Mouse (Mus musculus) olfactory bulb, adult 2 months (tissue): Measurements from ENCODE around the gene Olfr13. TPM values are rescaled to one million over a fixed set of nuclear protein-coding genes. Genes with fewer than 3 reads are reported as not detected.
"Not testable (repeated sequence)": the region's sequence is repeated elsewhere in the genome, so short reads cannot be mapped to it uniquely, and the experiment has no call there.

Experiments
- H3K27ac ChIP-seq: fragments of 200-500 bp; 2 replicates; pipeline ENCODE4 v1.5.1; 2012; ENCODE audit warnings: low read depth, low read length; ENCODE audit not compliant: insufficient read depth
- H3K4me1 ChIP-seq: fragments of 200-500 bp; 2 replicates; pipeline ENCODE4 v1.6.1; 2012; ENCODE audit warnings: low read length; ENCODE audit not compliant: control insufficient read depth, insufficient read depth
- H3K4me3 ChIP-seq: fragments of 200-500 bp; 2 replicates; pipeline ENCODE4 v1.5.1; 2012; ENCODE audit warnings: mild to moderate bottlenecking, low read depth, low read length, moderate library complexity; ENCODE audit not compliant: insufficient read depth
- CTCF ChIP-seq: fragments of 200-500 bp; IDR thresholded peaks from 2 replicates; pipeline ENCODE4 v1.5.1; 2012; ENCODE audit warnings: low read depth, mild to moderate bottlenecking, low read length, moderate library complexity; ENCODE audit not compliant: insufficient read depth
- POLR2A ChIP-seq: fragments of 200-500 bp; IDR thresholded peaks from 2 replicates; pipeline ENCODE4 v1.6.1; 2012; ENCODE audit warnings: mild to moderate bottlenecking, low read depth, low read length, moderate library complexity; ENCODE audit not compliant: insufficient read depth
- WGBS: fragments of 180-500 bp; shearing (Covaris S2); methylation state at CpG from one replicate; pipeline ENCODE4 v1.1.7; 2018; 5-methylcytosine and 5-hydroxymethylcytosine counted together
- polyA plus RNA-seq: library from polyadenylated mRNA; stranded (reverse); fragments of >200 nt; gene quantifications from 2 replicates; pipeline ENCODE4 v1.2.4, GENCODE M21; 2012; ENCODE audit warnings: low replicate concordance; ENCODE audit not compliant: missing spikeins, insufficient read depth, insufficient read length

The Olfr13 gene
- polyA plus RNA-seq, 1 experiment = not detected

- TF ChIP-seq POLR2A (no peak), CTCF (no peak)
- Histone ChIP-seq H3K27ac (no peak overlapping the region), H3K4me1 (no peaks in the 10 kb centered on the region), H3K4me3 (no peak overlapping the region)
- WGBS = 83% methylated on average over 3 of the region's 3 CpGs
Measured at GRCm38 (mm10) chr6:43198094-43198493, 26.2 kb downstream of the Olfr13 start.

DNA sequence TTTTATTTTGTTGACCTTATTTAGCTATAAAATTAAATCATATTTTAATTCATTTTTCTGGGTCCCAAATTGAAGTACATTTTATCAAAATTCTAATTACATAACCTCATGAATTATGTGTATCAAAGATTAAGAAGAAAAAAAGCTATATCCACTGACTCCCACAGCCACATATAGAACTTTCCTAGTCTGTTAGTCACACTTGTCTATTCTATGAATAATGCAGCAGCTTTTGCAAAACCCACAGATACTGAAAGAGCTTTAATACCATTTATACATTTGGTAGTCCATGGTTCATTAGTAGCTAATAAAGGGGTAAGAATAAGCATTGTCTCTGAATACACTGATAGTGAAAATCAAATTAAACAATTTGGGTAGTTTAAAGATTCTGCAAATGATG, 30.8 kb downstream of the Olfr13 start:
- Histone ChIP-seq H3K27ac (no peak overlapping the region), H3K4me3 (no peak overlapping the region), H3K4me1 (no peaks in the 10 kb centered on the region)
- TF ChIP-seq POLR2A (no peak), CTCF (no peak)

GRCm38 (mm10) chr6:43205355-43205754, 33.4 kb downstream of the Olfr13 start:
- Histone ChIP-seq H3K27ac (no peak overlapping the region), H3K4me1 (no peaks in the 10 kb centered on the region), H3K4me3 (no peak overlapping the region)
- TF ChIP-seq CTCF (no peak), POLR2A (no peak)
- WGBS = 30% methylated on average over 2 of the region's 2 CpGs

- H3K4me3 ChIP-seq, H3K27ac ChIP-seq, H3K4me1 ChIP-seq: not testable (repeated sequence)
Measured at GRCm38 (mm10) chr6:43212873-43213272, 40.9 kb downstream of the Olfr13 start, which contains the start of gene Olfr434. Gene Olfr434, plus strand, starts transcription at chr6:43213021.

Other genes starting within 250 kb of the Olfr13 start
- not detected in 2 replicates for gene Olfr444, start 223.1 kb upstream of the Olfr13 start, polyA plus RNA-seq
- not detected in 2 replicates for gene Olfr441, start 65.8 kb upstream of the Olfr13 start, polyA plus RNA-seq
- gene Olfr237-ps1, start 25.6 kb upstream of the Olfr13 start, polyA plus RNA-seq = not detected in 2 replicates
- not detected in 2 replicates for gene Olfr437, start 8.9 kb upstream of the Olfr13 start, polyA plus RNA-seq
- gene Olfr435, start 25.0 kb downstream of the Olfr13 start, polyA plus RNA-seq = not detected in 2 replicates
- not detected in 2 replicates for gene Olfr434, start 40.9 kb downstream of the Olfr13 start, polyA plus RNA-seq
- not detected in 2 replicates for gene Olfr47, start 59.4 kb downstream of the Olfr13 start, polyA plus RNA-seq
- gene Arhgef5, start 93.4 kb downstream of the Olfr13 start, polyA plus RNA-seq = not detected in 2 replicates
- gene Nobox, start 137.4 kb downstream of the Olfr13 start, polyA plus RNA-seq = not detected in 2 replicates